Mouse (Mus musculus) cortical plate, adult 2 months (tissue): ENCODE data around the gene Dnajc16. TPM values are rescaled to one million over a fixed set of nuclear protein-coding genes. Genes with fewer than 3 reads are reported as not detected.
A peak's percentile ranks its signal among the peaks of the same experiment; 100 is the strongest.
"Not testable (repeated sequence)": the region's sequence is repeated elsewhere in the genome, so short reads cannot be mapped to it uniquely, and the experiment has no call there.

ENCODE experiments used
- H3K27ac ChIP-seq: fragments of 200-500 bp; 2 replicates; pipeline ENCODE4 v1.5.1; 2012; ENCODE audit warnings: low read length, control low read depth, inconsistent platforms; ENCODE audit not compliant: insufficient read depth
- H3K4me1 ChIP-seq: fragments of 200-500 bp; 2 replicates; pipeline ENCODE4 v1.6.1; 2011; ENCODE audit warnings: low read length; ENCODE audit not compliant: control insufficient read depth, insufficient read depth
- H3K4me3 ChIP-seq: fragments of 200-500 bp; 2 replicates; pipeline ENCODE4 v1.5.1; 2011; ENCODE audit warnings: mild to moderate bottlenecking, low read length, control low read depth; ENCODE audit not compliant: insufficient read depth
- CTCF ChIP-seq: fragments of 200-500 bp; IDR thresholded peaks from 2 replicates; pipeline ENCODE4 v1.5.1; 2011; ENCODE audit warnings: mild to moderate bottlenecking, control low read depth, low read length; ENCODE audit not compliant: insufficient read depth; ENCODE audit errors: extremely low read depth
- POLR2A ChIP-seq: fragments of 200-500 bp; IDR thresholded peaks from 2 replicates; pipeline ENCODE4 v1.6.1; 2011; ENCODE audit warnings: mild to moderate bottlenecking, low read length, control low read depth; ENCODE audit not compliant: insufficient read depth; ENCODE audit errors: extremely low read depth
- polyA plus RNA-seq: library from polyadenylated mRNA; depleted of rRNA; stranded (reverse); fragments of >200 nt; gene quantifications from 2 replicates; pipeline ENCODE4 v1.2.3, GENCODE M21; 2012

Dnajc16 gene
- polyA plus RNA-seq, 1 experiment: 30.1 TPM

DNA sequence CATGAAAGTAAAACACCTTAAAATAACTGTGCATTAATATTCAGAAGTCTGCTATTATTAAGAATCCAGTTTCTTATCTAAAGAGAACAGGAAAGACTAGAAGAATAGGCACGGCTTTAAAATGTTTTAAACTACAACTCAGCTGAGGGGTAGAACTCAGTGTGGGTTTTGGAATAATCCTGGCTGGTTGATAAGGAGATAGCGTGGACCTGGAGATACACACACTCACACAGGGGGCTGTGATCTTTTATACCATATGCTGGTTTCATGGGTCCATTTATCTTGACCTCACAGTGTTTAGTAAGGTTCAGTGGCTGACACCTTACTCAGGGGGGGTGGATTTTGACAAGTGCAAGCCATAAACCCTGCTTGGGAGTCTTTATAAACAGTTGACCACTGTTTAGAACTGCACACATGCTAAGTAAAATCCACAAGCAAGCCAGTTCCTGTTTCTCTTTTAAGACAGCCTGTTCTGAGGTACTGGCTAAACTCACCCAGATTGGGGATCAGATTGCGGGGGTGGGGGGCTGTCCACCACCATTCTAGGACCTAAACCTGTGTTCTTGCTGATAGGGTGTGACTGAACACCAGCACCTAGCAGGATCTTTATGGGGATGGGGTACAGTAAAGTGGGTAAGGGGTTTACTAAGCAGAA, 1.0 kb downstream of the Dnajc16 start:
- H3K4me1 ChIP-seq: peaks cover 2% of the 10 kb centered on the region
- no peak for TF ChIP-seq CTCF
- TF ChIP-seq POLR2A: no peak
- no peak overlapping the region for H3K27ac ChIP-seq
- H3K4me3 ChIP-seq: peak overlapping the region; percentile 7

GRCm38 (mm10) chr4:141787462-141787861, 3.3 kb downstream of the Dnajc16 start:
- no peak overlapping the region for H3K27ac ChIP-seq
- no peak overlapping the region for H3K4me3 ChIP-seq
- peaks cover 4% of the 10 kb centered on the region for H3K4me1 ChIP-seq
- TF ChIP-seq POLR2A: no peak
- TF ChIP-seq CTCF: no peak

DNA sequence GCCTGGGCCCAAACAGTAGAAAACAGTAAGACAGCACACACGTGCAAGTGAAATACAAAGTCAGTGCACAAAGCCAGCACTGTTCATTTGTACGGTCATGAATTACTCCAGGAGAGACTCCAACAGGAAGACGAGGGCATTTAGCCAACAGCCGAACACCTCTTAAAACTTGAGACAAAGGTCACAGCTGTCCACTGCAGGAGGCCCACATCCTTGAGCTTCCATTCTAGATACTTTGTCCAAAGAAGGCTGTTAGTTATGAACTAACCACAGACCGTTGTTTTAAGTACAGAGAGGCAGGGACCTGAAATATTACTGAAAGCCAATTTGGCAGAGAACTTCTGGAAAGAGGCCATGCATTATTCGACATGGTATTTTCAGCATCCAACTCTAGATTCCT, 3.7 kb downstream of the Dnajc16 start:
- Histone ChIP-seq H3K27ac (no peak overlapping the region), H3K4me1 (peaks cover 4% of the 10 kb centered on the region), H3K4me3 (no peak overlapping the region)
- TF ChIP-seq POLR2A (no peak), CTCF (no peak)

GRCm38 (mm10) chr4:141786141-141786540, 4.6 kb downstream of the Dnajc16 start:
- Histone ChIP-seq H3K4me3 (no peak overlapping the region), H3K4me1 (peaks cover 6% of the 10 kb centered on the region), H3K27ac (no peak overlapping the region)
- no peak for TF ChIP-seq POLR2A
- no peak for TF ChIP-seq CTCF

DNA sequence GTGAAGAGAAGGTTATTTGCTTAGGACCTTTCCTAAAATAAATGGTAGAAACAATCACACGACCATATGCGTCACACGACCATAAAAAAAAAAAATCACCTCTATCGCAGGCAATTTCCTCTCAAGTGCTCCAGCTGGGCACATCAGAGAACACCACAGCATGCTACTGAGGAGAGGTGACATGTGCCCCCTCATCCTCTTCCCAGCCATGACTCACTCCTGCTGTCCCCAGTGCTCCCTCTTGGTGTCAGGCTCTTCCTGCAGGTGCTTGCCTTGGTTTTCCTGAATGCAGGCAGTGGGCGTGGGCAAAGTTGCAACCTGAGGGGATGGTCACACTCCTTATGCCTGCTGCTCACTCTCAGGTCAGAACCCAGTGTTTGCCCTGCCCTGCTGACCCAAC, 5.9 kb downstream of the Dnajc16 start:
- H3K27ac ChIP-seq: no peak overlapping the region
- peaks cover 8% of the 10 kb centered on the region for H3K4me1 ChIP-seq
- TF ChIP-seq CTCF: no peak; the same call in 1 of the 2 replicates
- TF ChIP-seq POLR2A: no peak
- no peak overlapping the region for H3K4me3 ChIP-seq

DNA sequence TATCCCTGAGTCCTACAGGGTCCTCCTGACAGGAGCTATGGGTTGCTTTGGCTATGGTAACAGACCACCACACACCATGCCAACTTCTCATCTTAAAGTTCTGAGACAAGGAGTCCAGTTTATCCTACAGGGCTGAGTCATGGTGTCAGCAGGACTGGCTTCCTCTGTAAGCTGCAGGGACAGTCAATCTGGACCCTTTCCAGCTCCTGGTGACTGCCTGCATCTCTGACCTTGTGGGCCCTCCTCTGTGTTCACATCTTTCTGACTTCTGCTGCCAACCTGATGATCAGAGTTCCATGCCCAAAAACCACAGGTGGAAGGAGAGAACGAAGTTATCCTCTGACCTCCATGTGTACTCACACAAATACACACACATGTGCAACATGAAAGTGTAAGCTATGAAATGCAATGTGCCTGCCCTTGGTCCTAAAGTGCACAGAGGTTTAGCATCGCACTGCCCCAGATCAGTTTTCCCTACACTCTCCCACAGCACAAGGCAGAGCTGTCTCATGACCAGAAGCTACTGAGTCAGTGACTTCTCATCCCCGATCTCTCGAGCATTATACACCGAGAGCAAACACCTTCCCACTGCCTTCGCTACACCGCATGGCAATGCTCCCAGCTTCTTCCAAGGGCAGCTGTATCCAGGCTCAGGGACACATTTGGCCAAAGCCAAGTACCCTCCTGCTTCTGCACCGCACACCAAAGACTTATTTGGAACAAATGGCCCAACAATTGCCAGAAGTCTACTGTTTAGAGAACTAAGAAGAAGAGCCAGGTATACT, 9.3 kb downstream of the Dnajc16 start:
- Histone ChIP-seq H3K4me3 (no peak overlapping the region), H3K4me1 (peaks cover 11% of the 10 kb centered on the region), H3K27ac (no peak overlapping the region)
- TF ChIP-seq POLR2A: no peak
- TF ChIP-seq CTCF: no peak

GRCm38 (mm10) chr4:141779828-141780227, 10.9 kb downstream of the Dnajc16 start:
- no peak overlapping the region for H3K4me3 ChIP-seq
- TF ChIP-seq CTCF (no peak), POLR2A (no peak)
- peaks cover 8% of the 10 kb centered on the region for H3K4me1 ChIP-seq
- H3K27ac ChIP-seq: peak overlapping the region; percentile 68; the same call in 1 of the 2 replicates

DNA sequence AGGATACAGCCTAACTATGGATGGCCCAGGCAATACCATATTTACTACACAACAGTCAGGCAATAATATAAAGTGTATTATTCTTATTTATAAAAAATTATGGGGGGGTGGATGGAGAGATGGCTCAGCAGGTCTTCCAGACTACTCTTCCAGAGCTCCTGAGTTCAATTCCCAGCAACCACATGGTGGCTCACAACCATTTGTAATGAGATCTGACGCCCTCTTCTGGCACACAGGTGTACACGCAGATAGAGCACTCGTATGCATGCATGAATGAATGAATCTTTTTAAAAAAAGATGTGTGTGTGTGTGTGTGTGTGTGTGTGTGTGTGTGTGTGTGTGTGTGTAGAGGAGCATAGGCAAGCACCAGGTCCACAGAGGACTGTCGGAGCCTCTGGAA, 17.7 kb downstream of the Dnajc16 start:
- not testable (repeated sequence) for H3K4me1 ChIP-seq, H3K4me3 ChIP-seq, H3K27ac ChIP-seq

GRCm38 (mm10) chr4:141771823-141772222, 18.9 kb downstream of the Dnajc16 start:
- H3K4me3 ChIP-seq: no peak overlapping the region
- TF ChIP-seq POLR2A (no peak), CTCF (no peak)
- H3K4me1 ChIP-seq: 0 out of 2 replicates have a peak, but pooled peaks cover 2% of the 10 kb centered on the region
- H3K27ac ChIP-seq: no peak overlapping the region
